Mouse (Mus musculus) spleen, postnatal 36 days (tissue): ENCODE results near the gene Arhgap28.
"Not testable (repeated sequence)": the region's sequence is repeated elsewhere in the genome, so short reads cannot be mapped to it uniquely, and the experiment has no call there.

Experiments used
- DNase-seq, 2 experiments: peaks; one replicate each; pipeline ENCODE4 v3.0.0; 2022; ENCODE audit warnings: low spot score in 2 of 2, mixed read lengths in 1 of 2

The Arhgap28 gene

GRCm38 (mm10) chr17:67877599-67877998, 126.3 kb downstream of the Arhgap28 start:
- DNase-seq, result no peak

- no peak for DNase-seq
Measured at GRCm38 (mm10) chr17:67869731-67870601, 134.0 kb downstream of the Arhgap28 start.

- DNase-seq, result no peak
Measured at GRCm38 (mm10) chr17:67866541-67867241, 137.2 kb downstream of the Arhgap28 start.

GRCm38 (mm10) chr17:67866026-67866425, 137.9 kb downstream of the Arhgap28 start:
- DNase-seq, result no peak

GRCm38 (mm10) chr17:67864912-67865311, 139.0 kb downstream of the Arhgap28 start:
- no peak for DNase-seq

- DNase-seq, result no peak
Measured at GRCm38 (mm10) chr17:67864363-67864762, 139.6 kb downstream of the Arhgap28 start.

GRCm38 (mm10) chr17:67861744-67862535, 142.0 kb downstream of the Arhgap28 start:
- no peak for DNase-seq

GRCm38 (mm10) chr17:67861080-67861630, 142.8 kb downstream of the Arhgap28 start:
- no peak for DNase-seq

GRCm38 (mm10) chr17:67841494-67841893, 162.4 kb downstream of the Arhgap28 start:
- DNase-seq, result not testable (repeated sequence)

GRCm38 (mm10) chr17:67838948-67839347, 165.0 kb downstream of the Arhgap28 start:
- no peak for DNase-seq

- DNase-seq, result no peak
Measured at GRCm38 (mm10) chr17:67837351-67838090, 166.4 kb downstream of the Arhgap28 start.

- DNase-seq, result no peak
Measured at GRCm38 (mm10) chr17:67836146-67836895, 167.6 kb downstream of the Arhgap28 start.

GRCm38 (mm10) chr17:67827431-67827830, 176.5 kb downstream of the Arhgap28 start:
- DNase-seq, result no peak

GRCm38 (mm10) chr17:67816916-67817315, 187.0 kb downstream of the Arhgap28 start:
- no peak for DNase-seq

- DNase-seq, result no peak
Measured at GRCm38 (mm10) chr17:67815720-67816119, 188.2 kb downstream of the Arhgap28 start.

- no peak for DNase-seq
Measured at GRCm38 (mm10) chr17:67813666-67814065, 190.3 kb downstream of the Arhgap28 start.

- DNase-seq, result no peak
Measured at GRCm38 (mm10) chr17:67809171-67809570, 194.7 kb downstream of the Arhgap28 start.
